Mouse (Mus musculus) embryo, embryonic 11.5 days (tissue): ENCODE results near the gene Nrn1l.

Source experiments
- DNase-seq: peaks from one replicate; pipeline ENCODE4 v3.0.0-alpha.2; 2012; ENCODE audit warnings: low read depth, low spot score

Gene Nrn1l

DNA sequence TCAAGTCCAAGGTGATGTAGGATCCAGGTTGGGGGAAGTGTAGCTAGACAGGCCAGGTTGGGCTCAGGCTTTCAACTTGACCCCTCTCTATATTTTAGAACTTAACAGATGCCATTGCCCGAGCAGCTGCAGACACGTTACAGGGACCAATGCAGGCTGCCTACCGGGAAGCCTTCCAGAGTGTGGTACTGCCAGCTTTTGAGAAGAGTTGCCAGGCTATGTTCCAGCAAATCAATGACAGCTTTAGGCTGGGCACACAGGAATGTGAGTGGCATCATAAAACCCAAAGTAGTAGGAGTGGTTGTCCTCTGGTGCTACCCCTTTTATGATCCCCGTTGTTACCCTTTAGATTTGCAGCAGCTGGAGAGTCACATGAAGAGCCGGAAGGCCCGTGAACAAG, 2.5 kb upstream of the Nrn1l start:
- no peak for DNase-seq

DNA sequence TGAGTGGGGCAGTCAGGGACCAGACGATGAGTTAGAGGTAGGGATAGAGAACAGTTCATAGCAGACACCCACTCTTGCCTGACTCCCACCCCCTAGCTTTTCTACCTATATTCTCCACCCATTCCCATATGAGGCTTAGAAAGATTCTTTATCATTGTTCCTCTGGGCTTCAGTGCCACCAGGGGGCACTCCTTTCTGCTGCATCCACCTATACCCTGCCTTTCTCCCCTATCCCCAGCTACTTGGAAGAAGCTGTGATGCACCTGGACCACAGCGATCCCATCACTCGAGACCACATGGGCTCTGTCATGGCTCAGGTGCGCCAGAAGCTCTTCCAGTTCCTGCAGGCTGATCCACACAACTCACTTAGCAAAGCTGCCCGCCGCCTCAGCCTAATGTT, 935 bp upstream of the Nrn1l start:
- DNase-seq = no peak

DNA sequence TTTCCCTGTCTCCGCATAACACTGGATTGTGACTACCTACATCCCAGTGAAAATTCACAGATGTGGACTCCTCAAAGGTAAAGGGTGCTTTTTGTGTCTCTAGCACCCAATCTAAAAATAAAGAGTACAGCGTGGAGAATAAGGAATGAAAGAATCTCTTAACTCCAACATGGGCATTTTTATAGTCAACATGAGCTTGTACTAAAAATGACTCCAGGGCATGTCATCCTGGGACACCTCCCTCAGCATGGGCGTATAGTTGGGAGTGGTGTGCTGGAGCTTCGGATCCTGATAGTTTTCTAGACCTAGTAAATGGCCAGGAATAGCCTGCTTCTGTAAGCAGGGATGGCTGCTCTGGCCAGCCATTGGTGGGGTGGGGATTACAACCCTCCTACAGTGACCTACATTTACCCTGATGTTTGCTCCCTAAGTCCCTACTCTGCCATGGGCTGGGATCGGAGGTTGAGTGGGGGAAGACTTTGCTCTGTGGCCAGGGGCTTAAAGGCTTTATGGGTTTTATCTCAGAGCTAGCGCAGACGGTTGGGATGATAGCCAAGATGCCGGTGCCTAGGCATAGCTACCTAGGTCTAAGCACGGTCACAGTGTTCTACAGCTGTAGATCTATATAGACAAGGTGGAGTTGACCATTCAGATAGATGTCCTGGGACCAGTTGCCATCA, 4.6 kb downstream of the Nrn1l start:
- no peak for DNase-seq

DNA sequence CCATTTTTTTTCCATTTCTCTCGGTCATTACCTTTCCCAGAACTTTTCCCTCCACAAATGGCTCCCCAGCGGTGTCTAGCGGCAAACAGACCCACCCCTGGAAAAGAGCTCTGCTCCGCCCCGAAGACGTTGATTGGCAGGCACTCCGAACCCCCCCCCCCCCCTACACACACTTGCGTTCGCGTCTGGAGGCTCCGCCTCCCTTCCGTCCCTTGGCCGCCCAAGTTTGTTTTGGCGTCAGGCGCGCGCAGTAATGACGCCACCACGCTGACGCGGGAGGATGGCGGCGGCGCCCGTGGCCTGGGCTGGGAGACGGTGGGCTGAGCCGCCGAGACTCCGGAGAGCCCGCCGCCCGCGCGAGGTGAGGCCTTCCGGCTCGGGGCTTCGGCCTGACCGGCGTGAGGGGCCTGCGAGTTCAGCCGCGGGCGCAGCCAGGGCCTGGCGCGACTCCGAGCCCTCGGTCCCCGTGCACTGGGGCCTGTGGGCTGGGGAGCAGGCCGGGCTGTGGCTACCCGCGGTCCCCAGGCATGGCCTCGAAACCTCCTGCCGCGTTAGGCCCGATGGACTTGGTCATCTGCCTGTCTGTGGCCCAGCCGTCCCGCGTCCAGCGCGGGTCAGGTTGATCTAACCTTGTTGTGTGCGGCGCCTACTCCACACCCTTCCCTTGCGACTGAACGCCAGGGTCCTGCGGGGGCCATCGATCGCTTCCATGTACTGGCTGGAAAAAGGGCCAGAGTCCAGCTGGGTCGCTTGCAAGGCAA, 7.0 kb downstream of the Nrn1l start, which contains the start of gene Pskh1:
TSS of gene Pskh1 (plus strand) at position 262 of the 761 bp plus-strand sequence.
- peak; percentile 95 for DNase-seq

DNA sequence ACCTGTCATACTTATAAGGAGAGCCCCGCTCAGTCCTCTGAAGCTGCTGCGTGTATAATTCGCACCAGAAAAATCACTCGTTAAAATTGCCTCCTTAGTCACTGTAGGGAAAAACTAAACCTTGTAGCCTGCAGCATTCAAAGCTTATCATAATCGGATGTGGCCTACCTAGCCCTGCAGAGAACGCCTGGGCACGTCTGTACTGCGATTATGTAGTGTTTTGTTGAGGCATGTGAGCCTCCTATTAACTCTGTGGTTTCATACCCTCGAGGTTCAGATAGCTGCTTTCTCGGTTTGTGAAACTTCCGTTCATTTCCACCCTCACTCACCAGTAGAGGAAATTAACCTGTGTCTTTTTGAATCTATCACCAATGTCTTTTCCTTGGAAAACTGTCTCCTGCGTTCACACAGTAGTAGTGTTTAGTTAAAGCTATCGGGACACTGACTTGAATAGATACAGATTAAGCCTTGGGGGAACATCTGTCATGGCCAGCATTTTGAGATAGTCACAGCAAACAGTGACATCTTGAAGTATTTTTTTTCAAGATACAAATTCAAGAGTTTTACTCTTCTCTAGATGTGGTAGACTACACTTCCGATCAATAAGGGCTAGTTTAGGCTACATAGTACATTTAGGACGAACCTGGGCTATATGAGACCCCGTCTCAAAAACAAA, 7.7 kb downstream of the Nrn1l start:
- no peak for DNase-seq

DNA sequence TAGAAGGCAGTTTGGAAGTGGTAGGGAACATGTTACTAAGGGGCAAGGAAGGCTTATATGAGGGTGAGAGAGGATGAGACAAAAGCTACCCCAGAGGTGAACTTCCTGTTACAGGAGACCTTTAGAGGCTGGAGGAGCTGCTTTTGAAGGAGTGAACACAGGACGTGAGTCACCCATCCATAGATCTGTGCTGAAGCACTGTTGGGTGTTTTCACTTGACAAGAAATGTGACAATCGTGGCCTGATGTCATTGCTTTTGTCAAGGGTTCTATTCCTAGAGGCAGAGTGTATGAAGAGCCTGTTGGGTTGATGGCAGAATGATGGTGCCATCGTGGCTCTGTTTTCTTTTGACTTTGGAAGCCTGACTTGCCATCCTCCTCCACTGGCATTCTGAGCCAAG, 26.0 kb downstream of the Nrn1l start:
- DNase-seq = no peak

DNA sequence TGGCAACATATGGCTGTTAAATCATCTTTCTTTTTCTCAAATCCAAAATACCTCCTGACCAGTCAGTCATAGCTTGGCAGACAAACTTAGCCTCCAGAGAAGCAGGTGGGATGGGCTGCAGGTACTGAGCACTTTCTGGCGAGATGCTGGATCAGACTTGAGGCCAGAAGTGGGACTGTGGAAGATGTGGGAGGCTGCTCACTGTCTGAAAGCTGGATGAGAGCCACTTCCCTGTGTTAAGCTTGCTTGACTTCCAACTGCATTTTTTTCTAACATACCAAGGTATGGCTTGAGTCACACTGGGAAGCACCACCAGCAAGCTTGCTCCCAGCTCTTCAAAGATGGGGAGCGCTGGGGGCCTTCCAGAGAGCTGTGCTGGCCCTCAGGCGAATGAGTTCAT, 31.8 kb downstream of the Nrn1l start:
- DNase-seq = no peak

DNA sequence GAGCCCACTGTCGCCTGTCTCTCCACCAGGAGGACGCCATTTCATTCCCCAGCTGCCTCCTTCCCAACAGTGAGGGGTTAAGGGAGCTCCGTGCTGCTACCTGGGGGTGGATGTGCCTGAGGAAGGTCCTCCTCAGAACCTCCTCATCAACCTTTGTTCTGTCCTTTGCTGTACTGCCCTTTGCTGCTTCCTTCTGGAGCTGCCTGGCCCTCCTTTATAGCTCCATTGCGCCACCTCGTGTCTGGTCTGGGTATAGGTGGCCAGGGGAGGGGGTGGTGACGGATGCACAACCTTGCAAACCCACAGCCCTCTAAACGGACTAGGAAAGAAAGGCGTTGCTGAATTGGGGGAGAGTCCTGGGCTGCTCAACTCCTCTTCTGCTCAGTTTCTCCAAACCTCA, 37.2 kb downstream of the Nrn1l start:
- peak; percentile 68 for DNase-seq

DNA sequence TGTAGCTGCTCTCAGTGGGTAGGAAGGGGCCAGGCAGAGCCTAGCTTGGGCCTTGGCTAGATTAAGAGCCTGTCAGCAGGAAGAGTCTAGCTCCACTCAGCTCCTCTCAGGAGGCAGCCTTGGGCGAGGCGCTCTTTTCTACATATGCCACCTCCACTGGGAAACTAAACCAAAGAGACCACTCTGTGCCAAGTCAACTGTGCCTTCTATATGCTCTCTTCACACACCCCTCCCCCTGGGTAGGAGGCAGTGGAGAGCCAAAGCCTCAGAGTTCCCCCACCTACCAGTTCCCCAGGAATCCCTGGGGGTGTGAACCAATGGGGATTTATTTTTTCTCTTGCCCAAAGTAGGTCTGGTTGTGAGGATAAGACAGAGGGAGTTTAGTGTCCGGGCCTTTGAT, 37.9 kb downstream of the Nrn1l start:
- no peak for DNase-seq

DNA sequence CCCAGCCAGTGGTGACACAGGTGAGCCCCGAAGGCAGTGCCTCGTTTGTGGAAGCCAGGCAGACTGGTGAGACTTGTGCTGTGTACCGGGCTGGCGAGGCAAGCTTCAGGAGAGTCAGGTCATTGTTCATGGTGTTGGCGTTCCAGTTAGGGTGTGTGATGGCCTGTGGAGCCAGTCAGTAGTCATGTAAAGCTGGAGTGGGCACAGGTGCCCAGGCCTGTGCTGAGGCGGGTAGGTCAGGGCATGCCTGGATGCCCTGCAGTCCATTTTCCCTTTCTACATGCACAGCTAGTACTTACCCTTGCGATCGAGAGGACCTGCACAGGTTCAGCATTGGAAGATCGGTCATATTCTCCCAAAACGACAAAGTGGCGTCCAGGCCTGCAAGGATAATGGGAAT, 39.2 kb downstream of the Nrn1l start:
- no peak for DNase-seq

DNA sequence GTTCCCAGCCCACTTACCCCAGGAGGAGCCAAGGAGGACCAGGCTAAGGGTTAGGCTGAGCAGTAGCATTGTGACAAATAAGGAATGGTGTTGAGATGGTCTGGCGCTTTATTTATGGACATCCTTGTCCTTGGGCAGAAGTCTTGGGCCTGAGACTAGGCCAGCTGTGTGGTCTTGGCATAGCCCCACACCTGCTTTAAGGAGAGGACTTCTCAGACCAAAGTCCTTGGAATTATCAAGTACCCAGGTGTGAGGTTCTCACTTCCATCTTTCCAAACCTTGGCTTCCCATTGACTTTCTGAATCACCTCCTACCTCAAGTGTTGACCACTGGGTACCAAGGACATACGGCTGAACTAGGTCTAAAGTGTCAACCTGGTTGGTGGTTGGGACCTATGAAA, 40.4 kb downstream of the Nrn1l start, which contains the start of gene Ctrl:
TSS of gene Ctrl (minus strand) at position 101 of the 400 bp plus-strand sequence.
- no peak for DNase-seq

DNA sequence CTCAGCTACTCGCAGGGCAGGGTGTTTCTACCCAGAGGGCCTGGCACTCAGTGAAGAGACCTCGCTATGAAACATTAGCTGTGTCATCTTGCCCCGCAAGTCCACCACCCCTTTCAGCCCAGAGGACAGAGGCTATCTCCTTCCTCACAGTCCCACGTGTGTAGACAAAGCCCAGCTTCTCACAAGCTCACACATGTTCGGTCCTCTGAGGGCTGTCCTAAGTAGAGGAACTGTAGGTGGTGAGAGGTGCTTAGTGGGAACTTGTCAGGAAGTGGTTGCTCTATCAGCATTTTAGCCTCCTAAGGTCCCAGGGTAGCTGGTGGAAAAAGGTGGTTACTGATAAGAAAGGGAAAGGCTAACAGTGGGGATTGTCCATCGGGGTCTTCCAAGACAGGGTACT, 41.7 kb downstream of the Nrn1l start:
- no peak for DNase-seq

DNA sequence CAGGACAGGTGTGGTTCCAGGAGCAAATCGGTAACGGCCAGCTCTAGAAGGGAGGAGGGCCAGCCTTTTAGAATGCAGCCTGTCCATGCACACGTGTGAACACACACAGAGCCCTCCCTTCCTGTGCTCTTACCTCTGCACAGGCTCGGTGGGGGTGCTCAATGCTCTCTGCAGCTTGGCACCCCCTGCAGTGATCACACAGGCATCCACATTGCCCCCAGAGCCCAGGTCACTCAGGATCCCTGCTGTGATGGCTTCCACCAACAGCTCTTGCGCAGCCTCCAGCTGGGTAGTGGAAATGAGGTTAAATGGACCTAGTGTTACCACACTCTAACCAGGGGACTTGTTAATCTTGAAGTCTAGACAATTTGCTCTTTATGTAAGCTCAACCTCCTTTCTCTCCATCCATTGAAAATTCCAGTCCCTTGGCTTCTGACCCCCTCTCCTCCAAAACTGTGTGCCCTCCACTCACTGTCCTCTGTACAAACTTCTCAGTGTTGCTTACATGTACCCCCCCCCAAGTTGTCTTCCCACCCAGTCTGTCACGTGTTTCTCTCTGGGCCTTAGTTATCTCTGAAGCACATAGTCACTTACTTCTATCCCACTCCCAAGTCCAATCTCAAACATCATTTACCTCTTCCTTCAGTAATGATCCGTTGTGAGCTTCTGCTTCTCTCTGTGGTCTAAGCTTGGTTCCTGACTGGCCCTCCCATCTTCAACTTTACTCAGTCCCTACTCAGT, 42.7 kb downstream of the Nrn1l start:
- DNase-seq = no peak

DNA sequence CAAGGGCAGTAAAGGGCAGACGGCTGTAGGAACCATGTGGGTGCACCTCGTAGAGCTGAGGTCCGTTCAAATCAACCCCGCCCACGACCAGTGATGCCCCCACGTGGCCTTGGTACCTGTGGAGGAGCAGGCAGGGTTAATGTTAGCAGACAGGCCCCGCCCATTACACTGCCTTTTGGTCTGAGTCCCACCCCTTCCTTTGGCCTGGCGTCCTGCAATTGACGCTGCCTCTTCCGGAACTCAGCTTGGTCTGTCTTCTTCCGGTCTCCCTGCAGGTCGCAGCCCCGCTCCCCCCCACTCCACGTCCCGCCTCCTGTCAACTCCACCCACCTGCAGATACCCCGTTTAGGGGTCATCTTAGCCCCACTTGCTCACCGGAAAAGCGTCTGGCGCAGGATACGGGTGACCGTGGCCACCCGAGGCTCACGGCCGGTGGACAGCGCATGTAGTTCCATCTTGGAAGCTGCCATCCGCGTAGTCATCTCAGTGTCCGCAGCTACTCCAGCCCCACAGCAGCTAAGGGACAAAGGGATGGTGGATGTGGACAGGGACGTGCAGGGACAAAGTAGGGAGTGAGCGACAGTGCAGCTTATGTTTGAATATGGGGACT, 43.6 kb downstream of the Nrn1l start:
- DNase-seq = peak; percentile 84

DNA sequence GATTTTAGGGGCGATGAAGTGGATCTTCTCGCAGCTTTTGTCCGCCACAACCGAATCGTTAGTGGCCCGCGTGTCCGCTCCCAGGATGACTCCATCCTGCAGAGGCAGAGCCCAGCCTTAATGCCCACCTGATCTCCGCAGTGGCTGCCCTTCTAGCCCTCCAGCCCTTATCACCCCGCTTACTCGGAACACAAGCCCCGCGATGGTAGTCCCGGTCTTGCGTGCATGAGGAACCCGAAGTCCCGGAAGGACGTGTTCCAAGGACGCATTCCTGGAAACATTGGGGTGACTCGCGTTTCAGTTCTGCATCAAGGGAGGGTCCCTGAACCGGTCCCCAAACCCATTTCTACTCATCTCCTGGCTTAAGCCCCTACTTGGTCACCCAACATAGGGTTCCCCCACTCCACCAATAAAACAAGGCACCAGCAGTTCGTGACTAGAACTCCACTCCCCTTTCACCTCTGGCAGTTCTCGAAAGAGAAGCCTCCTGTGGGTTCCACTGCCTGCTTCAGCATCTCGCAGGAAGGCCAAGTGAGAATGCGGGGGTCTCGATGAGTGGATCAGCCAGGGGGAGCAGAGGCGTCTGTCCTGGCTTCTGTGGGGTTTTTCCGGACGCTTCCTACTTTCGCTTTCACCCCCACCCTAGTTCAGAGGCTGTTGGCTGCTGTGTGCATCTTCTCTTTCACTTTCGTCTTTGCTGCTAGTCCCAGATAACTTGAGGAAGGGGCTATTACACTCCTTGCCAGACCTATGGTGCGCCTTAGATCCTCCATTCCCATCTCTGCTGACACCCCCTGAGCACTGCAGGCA, 44.3 kb downstream of the Nrn1l start:
- no peak for DNase-seq

DNA sequence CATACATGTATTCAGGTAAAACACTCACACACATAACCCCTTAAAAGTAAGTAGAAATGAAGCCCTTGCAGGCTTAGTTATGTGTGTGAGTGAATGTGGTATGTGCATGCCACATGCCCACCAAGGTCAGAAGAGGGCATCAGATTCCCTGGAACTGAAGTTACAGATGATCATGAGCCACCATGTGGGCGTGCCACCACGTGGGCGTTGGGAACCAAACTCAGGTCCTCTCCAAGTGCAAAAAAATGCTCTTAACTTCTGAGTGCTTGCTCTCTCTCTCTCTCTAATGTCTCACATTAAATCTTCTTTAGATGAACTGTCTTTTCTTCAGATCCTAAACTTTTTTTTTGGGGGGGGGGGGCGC, 44.9 kb downstream of the Nrn1l start, which contains the start of gene Psmb10:
TSS of gene Psmb10 (minus strand) at position 139 of the 364 bp plus-strand sequence.
- DNase-seq = no peak

DNA sequence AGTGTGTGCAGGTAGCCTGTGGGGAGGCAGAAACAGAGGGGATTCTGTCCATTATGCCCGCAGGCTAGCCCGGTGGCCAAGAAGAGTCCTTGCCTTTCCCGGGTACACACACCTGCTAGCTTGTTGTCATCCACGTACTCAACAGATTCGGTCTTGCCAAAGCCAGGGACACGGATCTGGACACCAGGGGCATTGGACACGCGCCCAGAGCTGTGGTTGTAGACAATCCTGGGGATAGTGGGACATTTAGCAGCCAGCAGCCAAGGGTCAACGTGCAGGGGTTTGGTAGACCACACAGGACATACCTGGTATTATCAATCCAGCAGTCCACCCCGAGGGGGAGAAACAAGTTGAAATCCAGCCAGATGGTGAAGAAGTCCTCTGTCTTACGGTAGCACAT, 48.7 kb downstream of the Nrn1l start:
- DNase-seq = no peak

DNA sequence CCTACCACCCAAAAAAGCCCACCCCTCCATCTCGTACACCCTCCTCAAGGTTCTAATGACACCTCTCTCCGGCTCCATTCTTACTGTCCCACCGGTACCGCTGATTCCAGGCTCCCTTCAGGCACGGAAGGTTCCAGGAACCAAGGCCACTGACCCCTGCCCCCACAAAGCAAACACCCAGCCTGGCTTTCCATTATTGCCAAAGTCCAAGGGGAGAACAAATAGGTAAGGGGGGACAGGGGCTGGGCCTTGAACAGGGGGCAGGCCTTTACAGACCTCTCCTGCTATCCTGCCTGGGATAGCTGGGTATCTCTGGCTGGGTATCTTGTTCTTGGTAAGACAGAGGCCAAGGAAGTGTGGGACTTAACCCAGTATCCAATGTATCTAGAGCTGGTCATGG, 49.2 kb downstream of the Nrn1l start:
- DNase-seq = no peak

DNA sequence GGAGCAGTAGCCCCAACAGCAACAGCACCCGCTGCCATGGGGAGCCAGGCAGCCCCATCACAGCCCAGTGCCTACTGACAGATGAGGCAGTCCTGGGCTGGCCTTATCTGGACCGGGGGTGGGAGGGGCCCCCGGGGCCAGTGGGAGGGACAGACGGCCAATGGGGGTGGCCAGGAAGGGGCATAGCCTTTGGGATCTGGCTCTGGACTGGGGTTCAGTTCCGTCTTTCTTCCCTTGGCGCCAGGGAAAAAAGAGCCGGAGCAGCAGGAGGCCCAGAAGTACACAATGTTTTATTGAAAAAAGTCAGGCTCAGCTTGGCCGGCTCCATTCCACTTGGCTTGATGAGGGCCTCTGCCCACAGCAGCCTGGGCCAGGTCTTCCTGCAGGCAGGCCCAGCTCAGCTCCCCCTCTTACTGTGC, 50.0 kb downstream of the Nrn1l start, which contains the start of gene Lcat:
TSS of gene Lcat (minus strand) at position 62 of the 419 bp plus-strand sequence.
- no peak for DNase-seq
